Mouse (Mus musculus) erythroid progenitor cell, adult 5-6 weeks (primary cell): Measurements from ENCODE around the gene Galnt10. TPM values are rescaled to one million over a fixed set of nuclear protein-coding genes. Genes with fewer than 3 reads are reported as not detected.

Experiments
- ATAC-seq: replicated peaks from 2 replicates; pipeline ENCODE4 v1.8.0; 2016; ENCODE audit warnings: moderate number of reproducible peaks, mild to moderate bottlenecking, moderate TSS enrichment, inconsistent platforms; ENCODE audit not compliant: poor library complexity, low FRiP score, severe bottlenecking
- total RNA-seq, 2 experiments: library from RNA; stranded (forward) in 1 of 2; stranded (reverse) in 1 of 2; fragments of 150-400 nt in 1 of 2; fragments of 186-747, 209-891 nt in 1 of 2; gene quantifications; 2 replicates each; pipeline versions ENCODE4 v1.2.3 to v1.2.4; 2015 to 2017; ENCODE audit warnings: low replicate concordance in 2 of 2

Galnt10 gene
- total RNA-seq, 2 experiments from 2014 or later, result 56.6 to 90.9 TPM

GRCm38 (mm10) chr11:57716721-57717120, 71.5 kb downstream of the Galnt10 start:
- no peak for ATAC-seq

DNA sequence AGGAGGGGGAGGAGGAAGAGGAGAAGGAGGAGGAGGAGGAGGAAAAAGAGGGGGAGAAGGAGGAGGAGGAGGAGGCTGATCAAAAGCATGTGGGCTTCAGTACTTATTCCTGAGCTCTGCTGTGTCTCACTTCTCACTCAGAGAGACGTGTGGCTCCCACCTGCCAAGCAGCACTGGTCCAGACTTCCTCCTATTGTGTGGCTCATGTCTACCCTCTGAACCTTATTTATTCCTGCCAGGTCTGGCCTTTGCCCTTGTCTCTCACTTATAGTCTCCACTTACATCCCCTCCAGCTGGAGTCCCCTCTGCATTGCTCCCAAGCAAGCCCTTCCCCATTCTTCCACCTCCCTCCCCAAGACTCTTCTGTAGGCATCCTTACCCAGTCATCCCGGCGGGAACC, 72.2 kb downstream of the Galnt10 start:
- ATAC-seq, result no peak

DNA sequence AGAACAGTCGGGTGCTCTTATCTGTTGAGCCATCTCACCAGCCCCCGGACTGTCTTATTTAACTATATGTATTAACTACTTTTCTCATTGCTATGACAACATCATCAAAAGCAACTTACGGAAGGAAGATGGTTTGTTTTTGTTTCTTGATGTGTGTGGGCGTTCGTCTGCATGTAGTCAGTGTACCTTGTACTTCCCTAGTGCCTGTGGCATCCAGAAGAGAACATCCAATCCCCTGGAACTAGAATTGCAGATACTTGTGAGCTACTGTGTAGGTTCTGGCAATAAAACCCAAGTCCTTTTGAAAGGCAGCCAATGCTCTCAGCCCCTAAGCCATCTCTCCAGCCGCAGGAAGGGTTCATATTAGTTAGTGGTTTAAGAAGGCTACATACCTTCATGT, 72.8 kb downstream of the Galnt10 start:
- no peak for ATAC-seq

DNA sequence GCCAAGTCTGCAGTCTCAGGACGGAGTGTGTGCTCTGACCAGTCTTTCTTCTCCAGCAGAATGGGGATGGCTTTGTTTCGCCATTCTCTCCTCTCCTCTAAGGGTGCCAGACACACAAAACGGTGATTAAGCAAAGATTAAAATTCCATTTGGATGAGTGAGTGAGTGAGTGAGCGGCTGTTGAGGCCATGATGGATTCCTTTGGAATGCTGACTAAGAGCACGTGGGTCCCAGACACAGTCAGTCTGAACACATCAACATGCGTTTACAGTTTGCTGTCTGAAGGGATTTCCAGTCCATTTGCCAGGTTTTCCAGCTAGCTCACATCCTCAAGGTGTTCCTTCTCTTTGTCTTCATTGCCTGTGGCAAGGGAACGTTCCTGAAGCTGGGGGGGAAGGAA, 74.4 kb downstream of the Galnt10 start:
- no peak for ATAC-seq

GRCm38 (mm10) chr11:57720076-57720475, 74.8 kb downstream of the Galnt10 start:
- ATAC-seq, result no peak

DNA sequence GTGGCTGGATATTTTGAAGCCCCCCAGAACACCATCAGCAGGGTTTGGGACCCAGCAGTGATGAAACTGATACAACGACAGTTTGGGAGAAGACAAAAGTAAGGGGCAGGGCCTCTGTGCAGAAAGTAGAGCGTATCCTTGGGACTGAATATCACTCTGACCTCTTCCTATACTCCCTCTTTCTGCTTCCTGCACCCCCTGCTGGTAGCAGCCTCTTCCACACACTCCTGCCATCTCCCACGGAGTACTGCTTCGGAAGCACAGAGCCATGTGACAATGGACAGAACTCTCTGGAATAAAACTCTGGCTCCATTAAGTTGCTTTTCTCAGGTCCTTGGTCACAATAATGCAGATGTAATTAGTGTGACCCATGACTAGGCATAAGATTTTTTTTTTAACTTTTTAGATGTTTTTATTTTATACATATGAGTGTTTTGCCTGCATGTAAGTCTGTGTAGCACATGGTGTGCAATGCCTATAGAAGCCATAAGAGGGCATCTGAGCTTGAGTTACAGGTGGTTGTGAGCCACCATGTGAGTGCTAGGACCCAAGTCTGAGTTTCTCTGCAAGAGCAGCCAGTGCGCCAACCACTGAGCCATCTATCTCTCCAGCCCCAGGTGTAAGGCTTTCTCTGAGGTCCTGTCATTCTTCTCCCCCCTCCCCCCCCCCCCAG, 79.7 kb downstream of the Galnt10 start:
- ATAC-seq, result no peak

- ATAC-seq, result no peak
Measured at GRCm38 (mm10) chr11:57725926-57726325, 80.7 kb downstream of the Galnt10 start.

GRCm38 (mm10) chr11:57727303-57727969, 82.2 kb downstream of the Galnt10 start:
- no peak for ATAC-seq

DNA sequence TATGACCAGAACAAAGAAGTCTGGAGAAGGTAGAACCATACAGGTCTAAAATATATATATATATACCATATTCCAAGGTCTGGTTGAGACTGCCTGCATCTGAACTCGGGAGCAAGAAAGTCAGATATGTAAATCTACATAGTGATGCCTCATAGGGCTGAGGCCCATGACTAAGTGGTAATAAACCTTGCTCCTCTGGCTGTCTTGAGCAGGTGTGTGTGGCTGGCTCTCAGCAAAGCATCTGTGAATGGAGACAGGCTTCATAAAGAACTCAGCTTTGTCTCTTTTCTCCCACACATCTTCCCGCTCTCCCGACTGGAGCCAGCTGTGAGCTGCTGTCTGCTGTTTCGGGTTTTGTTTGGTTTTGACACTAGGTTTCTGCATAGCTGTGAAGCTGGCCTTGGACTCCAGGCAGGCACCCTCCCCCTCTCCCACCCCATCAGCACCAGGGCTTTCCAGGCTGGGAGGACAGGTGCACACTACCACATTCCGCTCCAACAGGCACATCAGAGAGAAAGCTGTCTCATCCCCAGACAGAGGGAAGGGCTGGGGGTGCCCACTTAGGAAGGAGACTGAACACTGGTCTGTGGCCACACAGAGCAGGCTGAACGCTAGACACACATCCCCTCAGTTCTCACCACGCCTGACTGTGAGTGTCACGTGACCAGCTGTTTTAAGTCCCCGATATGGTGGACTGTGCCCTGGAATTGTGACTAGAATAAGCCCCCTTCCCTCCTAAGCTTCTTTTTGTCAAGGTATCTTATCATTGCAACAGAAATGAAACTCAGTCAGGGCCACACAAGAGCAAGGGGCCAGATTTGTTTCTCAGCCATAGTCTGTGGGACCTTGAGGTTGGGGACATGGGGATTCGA, 87.4 kb downstream of the Galnt10 start:
- 0 out of 2 replicates have a peak, but pooled peaks have one; percentile 25 for ATAC-seq

DNA sequence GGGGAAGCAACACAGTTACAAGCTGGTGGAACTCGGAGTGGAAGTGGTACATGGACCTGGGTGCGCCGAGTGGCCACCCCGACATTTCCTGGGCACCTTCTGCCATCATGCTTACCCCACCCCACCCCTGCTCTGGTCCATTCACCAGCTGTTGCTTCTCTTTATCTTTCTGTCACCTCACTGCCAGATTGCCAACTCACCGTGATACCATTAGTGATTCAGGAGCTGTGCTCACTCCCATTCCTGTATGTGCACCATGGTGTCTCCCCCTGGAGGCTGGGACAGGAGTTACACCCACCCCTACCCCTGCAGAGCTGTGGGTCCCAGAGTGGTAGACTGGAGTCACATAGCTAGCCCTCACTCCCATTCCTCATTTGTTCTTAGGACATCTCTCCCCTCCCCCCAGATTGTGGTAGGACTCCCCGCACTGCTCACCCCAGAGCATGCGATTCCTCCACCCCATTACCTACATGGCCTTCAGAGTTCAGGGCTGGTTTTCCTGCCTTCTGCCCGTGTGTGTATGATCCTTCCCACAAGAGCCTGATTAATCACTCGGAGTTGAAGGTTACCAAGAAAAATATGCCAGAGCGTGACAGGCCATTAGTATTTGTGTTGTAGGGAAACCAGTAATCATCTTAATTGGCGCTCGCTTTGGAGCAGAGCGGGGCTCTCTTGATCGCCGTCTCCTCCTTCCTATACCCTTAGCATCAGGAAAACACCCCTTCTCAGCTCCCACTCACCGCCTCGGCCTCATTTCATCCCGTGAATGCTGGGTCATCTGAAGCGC, 102.2 kb downstream of the Galnt10 start:
- peak; percentile 79 for ATAC-seq

DNA sequence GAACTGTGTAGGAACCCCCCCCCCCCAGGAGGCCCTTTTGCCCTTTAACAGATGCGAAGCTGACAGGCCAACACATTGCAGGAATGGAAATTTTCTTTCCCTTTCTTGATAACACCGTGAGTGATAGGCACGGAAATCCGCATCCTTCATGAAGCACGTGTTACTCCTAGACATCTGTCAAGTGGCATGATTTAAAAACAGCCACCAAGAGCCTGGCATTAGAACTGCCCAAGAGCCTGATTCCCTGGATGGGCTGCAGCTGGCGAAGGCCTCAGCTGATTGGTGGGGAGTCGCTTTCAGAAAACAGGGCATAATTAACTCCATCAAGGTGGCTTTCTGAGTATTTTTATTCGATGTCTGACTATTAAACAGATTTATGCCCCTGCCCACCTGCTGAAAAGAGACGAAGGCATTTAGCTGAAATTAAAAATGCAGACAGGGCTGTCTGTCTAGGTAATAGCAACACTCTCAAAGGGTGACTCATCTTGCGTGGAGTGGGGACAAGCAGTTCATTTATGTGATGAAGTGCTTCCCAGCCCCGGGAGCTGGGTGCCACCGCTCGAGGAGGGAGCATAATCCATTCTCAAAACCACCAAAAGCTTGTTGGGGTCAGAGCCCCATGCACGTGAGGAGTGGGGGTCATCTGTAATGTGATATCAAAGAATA, 108.4 kb downstream of the Galnt10 start:
- ATAC-seq, result no peak

DNA sequence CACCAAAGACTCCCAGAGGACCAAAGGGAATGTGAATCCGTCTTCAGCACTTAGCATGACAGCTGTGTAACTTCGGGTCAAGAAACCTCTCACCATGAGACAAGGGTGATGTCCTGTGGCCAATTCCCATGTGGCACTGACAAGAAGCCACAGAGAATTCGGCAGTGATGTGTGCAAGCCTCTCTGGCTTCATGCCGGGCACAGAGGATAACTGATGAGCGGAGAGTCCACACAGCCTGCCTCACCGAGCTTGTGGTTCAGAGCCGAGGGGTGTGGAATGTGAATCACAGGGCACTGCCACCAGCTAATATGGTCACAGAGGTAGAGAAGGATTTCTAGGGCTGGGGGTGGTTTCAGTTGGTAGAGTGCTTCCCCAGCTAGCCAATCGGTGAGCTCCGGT, 113.4 kb downstream of the Galnt10 start:
- no peak for ATAC-seq

- ATAC-seq, result no peak
Measured at GRCm38 (mm10) chr11:57760509-57761058, 115.3 kb downstream of the Galnt10 start.

DNA sequence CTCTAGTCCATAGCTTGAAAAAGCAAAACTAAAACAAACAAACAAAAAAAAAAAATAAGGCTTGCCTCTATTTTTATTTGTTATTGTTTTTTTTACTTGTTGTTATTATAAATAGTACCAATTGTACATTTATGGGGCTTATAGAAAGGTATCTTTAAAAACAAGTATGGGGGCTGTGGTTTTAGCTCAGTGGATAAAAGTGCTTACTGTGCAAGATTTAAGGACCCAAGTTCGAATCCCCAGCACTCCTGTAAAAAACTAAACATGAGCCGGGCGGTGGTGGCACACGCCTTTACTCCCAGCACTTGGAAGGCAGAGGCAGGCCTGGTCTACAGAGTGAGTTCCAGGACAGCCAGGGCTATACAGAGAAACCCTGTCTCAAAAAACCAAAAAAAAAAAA, 116.1 kb downstream of the Galnt10 start:
- no peak for ATAC-seq

DNA sequence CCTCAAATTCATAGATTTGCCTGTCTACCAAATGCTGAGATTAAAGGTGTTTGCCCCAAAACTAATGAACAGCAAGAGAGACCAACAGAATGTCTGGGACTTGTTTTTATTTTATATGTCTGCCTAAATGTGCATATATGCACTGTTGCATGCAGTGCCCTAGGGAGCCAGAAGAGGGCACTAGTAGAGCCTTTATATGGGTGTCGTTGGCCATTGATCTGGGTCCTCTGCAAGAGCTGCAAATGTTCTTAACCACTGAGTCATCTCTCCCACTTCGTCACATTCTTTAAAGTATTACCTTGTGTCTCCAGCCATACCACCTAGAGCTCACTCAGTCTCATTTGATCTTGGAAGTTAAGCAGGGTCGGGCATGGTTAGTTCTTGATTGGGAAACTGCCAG, 118.9 kb downstream of the Galnt10 start:
- 0 out of 2 replicates have a peak, but pooled peaks have one; percentile 39 for ATAC-seq

- ATAC-seq, result no peak
Measured at GRCm38 (mm10) chr11:57766617-57767016, 121.4 kb downstream of the Galnt10 start.

- ATAC-seq, result no peak
Measured at GRCm38 (mm10) chr11:57767171-57767570, 121.9 kb downstream of the Galnt10 start.

- ATAC-seq, result no peak
Measured at GRCm38 (mm10) chr11:57770776-57771175, 125.5 kb downstream of the Galnt10 start.

- no peak for ATAC-seq
Measured at GRCm38 (mm10) chr11:57771676-57772075, 126.4 kb downstream of the Galnt10 start.
